In the genomic region with DNA sequence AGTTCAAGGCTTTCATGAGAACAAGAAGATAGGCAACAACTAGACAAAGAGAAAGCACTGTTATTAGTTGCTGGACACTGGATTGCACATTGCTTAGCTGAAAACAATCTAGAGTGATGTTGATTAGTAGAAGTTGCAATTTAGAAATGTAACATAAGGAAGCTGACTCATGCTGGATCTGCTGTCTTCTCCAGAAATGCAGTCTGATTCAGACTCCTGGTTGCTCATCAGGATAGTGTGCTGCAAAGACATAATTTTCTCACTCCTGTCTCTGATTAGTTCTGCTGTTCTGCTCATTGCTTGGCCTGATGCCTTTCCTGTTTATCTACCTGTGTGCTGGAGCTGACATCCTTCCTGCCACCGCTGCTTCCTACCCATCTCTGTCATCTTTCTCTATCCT, we compare ENCODE assay signal across 17 mouse cellular contexts.
DNase-seq lines count a peak whose midpoint lies in the region; TF ChIP-seq lines count a peak whose summit lies in the region.
"Had no signal": no experiment of that assay in that cellular context is flagged by ENCODE, and none has a peak within 500 bp of the region (broad histone marks: within the 10 kb centered on the region; RNA-seq: fewer than 3 reads in every experiment).

No protein-coding gene starts in this region.

- peak overlapping the region; percentile 59; the same call in 1 of the 2 replicates for H3K27ac ChIP-seq in layer of hippocampus, adult 2 months
- peak overlapping the region; percentile 38; the same call in 1 of the 2 replicates for H3K27ac ChIP-seq in left cerebral cortex, adult 2 months
- peak overlapping the region; percentile 50 for H3K27ac ChIP-seq in olfactory bulb, adult 2 months (ENCODE audit: insufficient read depth, low read depth, low read length)
- H3K27ac ChIP-seq: embryonic facial prominence, embryonic 10.5 days; forebrain, embryonic 13.5 days; heart, adult 2 months; hindbrain, embryonic 10.5 days; hindbrain, embryonic 14.5 days had no signal

- TF ChIP-seq POLR2A in olfactory bulb, adult 2 months (IDR thresholded peaks at IDR 0.05; ENCODE audit: insufficient read depth, low read depth, low read length), result no peak

- intact Hi-C loops in left cerebral cortex, adult 2 months (cut with DNase I), result no loop called here

- no peaks in the 10 kb centered on the region for H3K4me1 ChIP-seq in olfactory bulb, adult 2 months (ENCODE audit: control insufficient read depth, insufficient read depth, low read length)
- H3K4me1 ChIP-seq: embryonic facial prominence, embryonic 10.5 days; forebrain, embryonic 13.5 days; heart, embryonic 12.5 days; hindbrain, embryonic 10.5 days had no signal

- WGBS in olfactory bulb, adult 2 months, result 78% methylated on average over 1 of the region's 1 CpGs

- no peak overlapping the region for H3K4me3 ChIP-seq in layer of hippocampus, adult 2 months
- no peak overlapping the region for H3K4me3 ChIP-seq in left cerebral cortex, adult 2 months
- no peak overlapping the region for H3K4me3 ChIP-seq in olfactory bulb, adult 2 months (ENCODE audit: insufficient read depth, low read depth, low read length)
- H3K4me3 ChIP-seq: embryonic facial prominence, embryonic 10.5 days; forebrain, embryonic 13.5 days; heart, adult 2 months; heart, embryonic 12.5 days; hindbrain, embryonic 10.5 days had no signal

- no peak for TF ChIP-seq CTCF in layer of hippocampus, adult 2 months (conservative IDR thresholded peaks at IDR 0.05)
- TF ChIP-seq CTCF in left cerebral cortex, adult 2 months (IDR thresholded peaks at IDR 0.05), result no peak
- TF ChIP-seq CTCF in olfactory bulb, adult 2 months (IDR thresholded peaks at IDR 0.05; ENCODE audit: insufficient read depth, low read depth, low read length), result no peak

- peak in 1 of 2 experiments; percentile 37 for DNase-seq in layer of hippocampus, adult 2 months (ENCODE audit: low spot score in 2 of 2)
- no peak for DNase-seq in layer of hippocampus, postnatal 36 days
- DNase-seq in left cerebral cortex, adult 2 months (ENCODE audit: extremely low spot score in 1 of 2, low spot score in 2 of 2), result no peak
- no peak for DNase-seq in left cerebral cortex, adult 11 months (ENCODE audit: low spot score)
- no peak for DNase-seq in urinary bladder, adult 18-20 months (ENCODE audit: low spot score in 2 of 2)
- DNase-seq: adrenal gland, postnatal 10 days; cerebellum, adult 11-12 months; cerebellum, adult 9-10 months; cerebellum, postnatal 25 days; gastrocnemius, postnatal 10 days; heart, adult 2 months had no signal
